Mouse (Mus musculus) splenic B cell, adult 2 months (primary cell): ENCODE data around the gene Dcdc2b.

Source experiments
- DNase-seq: peaks from one replicate; pipeline ENCODE4 v3.0.0-alpha.2; 2011; ENCODE audit warnings: low read depth, low spot score
- H3K27me3 ChIP-seq: 2 replicates; pipeline ENCODE4 v1.6.1; 2012; ENCODE audit warnings: mild to moderate bottlenecking, low read length, moderate library complexity, mixed read lengths; ENCODE audit not compliant: control insufficient read depth, poor library complexity, insufficient read depth, severe bottlenecking
- H3K36me3 ChIP-seq: 2 replicates; pipeline ENCODE4 v1.6.1; 2012; ENCODE audit warnings: mild to moderate bottlenecking, low read length, moderate library complexity, mixed read lengths; ENCODE audit not compliant: control insufficient read depth, poor library complexity, insufficient read depth, severe bottlenecking

Gene Dcdc2b

GRCm38 (mm10) chr4:129625496-129625895 lies 11.4 kb upstream of the Dcdc2b start:
- no peaks in the 10 kb centered on the region for H3K27me3 ChIP-seq
- no peak for DNase-seq

GRCm38 (mm10) chr4:129625029-129625370 lies 10.9 kb upstream of the Dcdc2b start:
- DNase-seq, result peak; percentile 92
- H3K27me3 ChIP-seq, result no peaks in the 10 kb centered on the region
- H3K36me3 ChIP-seq, result peaks cover 2% of the 10 kb centered on the region; the same call in 1 of the 2 replicates

More at GRCm38 (mm10) chr4:129625496-129625895, 11.4 kb upstream of the Dcdc2b start:
- H3K36me3 ChIP-seq, result peaks cover 2% of the 10 kb centered on the region; the same call in 1 of the 2 replicates

- peak; percentile 90 for DNase-seq
- H3K27me3 ChIP-seq, result no peaks in the 10 kb centered on the region
- peaks cover 2% of the 10 kb centered on the region; the same call in 1 of the 2 replicates for H3K36me3 ChIP-seq
Observed at GRCm38 (mm10) chr4:129624281-129625028, 10.4 kb upstream of the Dcdc2b start.

GRCm38 (mm10) chr4:129623681-129624091 lies 9.6 kb upstream of the Dcdc2b start, which contains the start of gene Ccdc28b:
Ccdc28b (minus strand) TSS chr4:129623947.
- Histone ChIP-seq H3K36me3 (peaks cover 2% of the 10 kb centered on the region; the same call in 1 of the 2 replicates), H3K27me3 (no peaks in the 10 kb centered on the region)
- peak; percentile 30 for DNase-seq

GRCm38 (mm10) chr4:129622803-129623535 lies 8.9 kb upstream of the Dcdc2b start:
- DNase-seq, result no peak
- Histone ChIP-seq H3K27me3 (no peaks in the 10 kb centered on the region), H3K36me3 (no peaks in the 10 kb centered on the region)

GRCm38 (mm10) chr4:129622120-129622802 lies 8.2 kb upstream of the Dcdc2b start:
- Histone ChIP-seq H3K27me3 (no peaks in the 10 kb centered on the region), H3K36me3 (no peaks in the 10 kb centered on the region)
- no peak for DNase-seq

GRCm38 (mm10) chr4:129621283-129621841 lies 7.3 kb upstream of the Dcdc2b start:
- DNase-seq, result peak; percentile 43
- H3K36me3 ChIP-seq, result no peaks in the 10 kb centered on the region; the same call in 1 of the 2 replicates

GRCm38 (mm10) chr4:129620419-129621282 lies 6.6 kb upstream of the Dcdc2b start:
- no peak for DNase-seq
- Histone ChIP-seq H3K27me3 (no peaks in the 10 kb centered on the region), H3K36me3 (no peaks in the 10 kb centered on the region; the same call in 1 of the 2 replicates)

More at GRCm38 (mm10) chr4:129621283-129621841, 7.3 kb upstream of the Dcdc2b start:
- no peaks in the 10 kb centered on the region for H3K27me3 ChIP-seq

GRCm38 (mm10) chr4:129618786-129619691 lies 5.0 kb upstream of the Dcdc2b start, which contains the start of gene Iqcc:
Iqcc (minus strand) TSS chr4:129619099.
- no peaks in the 10 kb centered on the region; the same call in 1 of the 2 replicates for H3K36me3 ChIP-seq
- DNase-seq, result peak; percentile 97
- H3K27me3 ChIP-seq, result no peaks in the 10 kb centered on the region

- no peaks in the 10 kb centered on the region for H3K27me3 ChIP-seq
- DNase-seq, result no peak
Observed at GRCm38 (mm10) chr4:129618031-129618430, 4.0 kb upstream of the Dcdc2b start.

GRCm38 (mm10) chr4:129617121-129617641 lies 3.1 kb upstream of the Dcdc2b start:
- DNase-seq, result no peak
- Histone ChIP-seq H3K27me3 (no peaks in the 10 kb centered on the region), H3K36me3 (no peaks in the 10 kb centered on the region; the same call in 1 of the 2 replicates)

More at GRCm38 (mm10) chr4:129618031-129618430, 4.0 kb upstream of the Dcdc2b start:
- H3K36me3 ChIP-seq, result no peaks in the 10 kb centered on the region; the same call in 1 of the 2 replicates

- no peak for DNase-seq
Observed at GRCm38 (mm10) chr4:129616631-129617030, 2.6 kb upstream of the Dcdc2b start.

More at GRCm38 (mm10) chr4:129616631-129617030, 2.6 kb upstream of the Dcdc2b start:
- Histone ChIP-seq H3K27me3 (no peaks in the 10 kb centered on the region), H3K36me3 (no peaks in the 10 kb centered on the region; the same call in 1 of the 2 replicates)
